Mouse (Mus musculus): Measurements from ENCODE around the gene Kctd18.

The Kctd18 gene

DNA sequence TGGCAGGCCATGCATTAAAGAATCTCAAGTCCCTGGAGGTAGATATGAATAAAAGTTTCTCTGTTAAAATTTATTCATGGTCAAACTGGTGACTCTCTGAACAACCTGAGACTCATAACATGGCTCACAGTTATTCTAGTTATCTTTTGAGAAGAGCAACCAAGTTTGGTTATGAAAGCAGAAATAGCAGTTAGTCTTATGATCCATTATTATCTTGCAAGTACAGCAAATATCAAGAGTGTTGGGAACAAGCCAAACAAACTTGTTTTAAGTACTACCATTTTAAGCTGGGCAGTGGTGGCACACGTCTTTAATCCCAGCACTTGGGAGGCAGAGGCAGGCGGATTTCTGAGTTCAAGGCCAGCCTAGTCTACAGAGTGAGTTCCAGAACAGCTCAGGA, 27.5 kb downstream of the Kctd18 start:
- DNase-seq (ENCODE audit: low read depth, low spot score), result no peak

DNA sequence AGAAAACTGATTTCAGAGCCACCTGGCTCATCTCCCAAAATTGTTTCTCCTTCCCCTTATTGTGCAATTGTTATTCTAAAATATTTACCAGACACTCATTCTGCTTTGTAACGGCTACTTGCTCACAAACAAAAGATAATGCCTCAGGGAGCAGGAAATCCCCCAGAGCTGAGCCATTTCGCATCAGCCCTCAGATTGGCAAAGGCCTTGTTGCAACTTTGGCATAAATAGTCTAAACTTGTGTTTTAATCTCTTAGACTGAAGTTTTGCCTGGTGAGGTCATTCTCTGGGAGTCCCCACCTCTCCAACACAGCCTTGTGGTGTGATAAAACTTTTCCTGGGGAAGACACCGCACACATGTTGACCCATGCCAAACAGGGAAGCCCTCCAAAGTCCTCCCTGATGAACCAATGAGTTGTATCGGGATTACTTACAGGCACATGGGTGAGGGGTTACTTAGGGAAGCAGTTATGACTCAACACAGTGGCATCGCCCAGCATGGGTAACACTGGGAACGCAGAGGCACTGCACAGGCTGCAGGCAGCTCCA, 29.6 kb downstream of the Kctd18 start:
- DNase-seq (ENCODE audit: low read depth, low spot score), result no peak

DNA sequence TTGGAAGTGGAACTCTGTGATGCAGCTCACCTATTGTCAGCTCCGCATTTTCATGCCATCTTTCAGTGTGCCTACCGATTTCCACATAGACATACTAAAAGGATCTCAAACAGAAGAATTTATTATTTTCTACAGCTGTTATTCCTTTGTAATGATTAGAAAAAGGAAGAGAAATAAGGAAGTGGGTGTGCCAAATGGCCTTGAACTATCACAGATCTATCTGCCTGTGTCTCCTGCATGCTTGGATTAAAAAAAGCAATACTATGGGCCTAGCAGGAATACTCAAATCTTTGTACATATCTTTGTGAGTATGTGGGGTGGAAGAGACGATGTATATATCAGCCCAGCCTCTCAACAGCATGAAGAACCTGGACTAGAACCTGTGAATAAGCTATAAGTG, 41.9 kb downstream of the Kctd18 start:
- no peak for DNase-seq (ENCODE audit: low read depth, low spot score)

DNA sequence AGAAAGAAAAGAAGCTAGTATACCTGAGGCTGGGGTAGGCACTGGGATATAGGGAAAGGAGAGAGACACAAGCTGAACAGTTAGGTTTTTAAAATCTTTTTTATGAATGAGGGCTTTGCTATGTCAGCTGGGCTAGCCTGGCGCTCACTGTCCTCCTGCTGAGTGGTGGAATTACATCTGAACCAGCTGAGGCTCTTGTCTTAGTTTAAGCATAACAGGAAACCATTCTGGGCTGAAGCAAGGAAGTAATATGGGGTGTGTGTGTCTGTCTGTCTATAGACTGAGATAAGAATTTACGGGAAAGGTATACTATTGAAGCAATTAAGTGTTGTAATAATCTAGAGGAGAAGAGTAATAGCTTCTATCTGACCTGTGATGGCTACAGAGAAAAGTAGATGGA, 47.2 kb downstream of the Kctd18 start:
- no peak for DNase-seq (ENCODE audit: low read depth, low spot score)

GRCm38 (mm10) chr1:57969327-57970271, 49.2 kb downstream of the Kctd18 start:
- DNase-seq (ENCODE audit: low read depth, low spot score), result peak; percentile 93

- no peak for DNase-seq (ENCODE audit: low read depth, low spot score)
Observed at GRCm38 (mm10) chr1:57955774-57956173, 63.0 kb downstream of the Kctd18 start.

DNA sequence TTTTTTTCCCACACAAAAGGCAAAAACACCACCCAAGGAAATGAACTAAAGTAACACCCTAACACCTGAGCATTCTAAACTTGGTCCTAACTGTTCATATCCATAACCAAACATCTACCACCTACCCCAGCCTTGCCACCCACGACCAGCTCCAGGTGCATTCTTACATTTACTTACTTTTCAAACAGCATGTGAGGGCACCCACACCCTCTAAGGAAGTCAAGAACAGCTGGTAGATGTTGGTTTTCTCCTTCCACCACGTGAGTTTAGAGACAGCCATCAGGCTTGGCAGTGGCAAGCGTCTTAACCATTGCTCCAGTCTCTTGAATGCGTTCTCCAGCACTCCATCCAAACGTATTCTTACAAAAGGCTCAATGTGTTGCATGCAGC, 64.4 kb downstream of the Kctd18 start:
- DNase-seq (ENCODE audit: low read depth, low spot score), result no peak

GRCm38 (mm10) chr1:57953586-57954375, 65.0 kb downstream of the Kctd18 start:
- DNase-seq (ENCODE audit: low read depth, low spot score), result no peak

GRCm38 (mm10) chr1:57952509-57952908, 66.2 kb downstream of the Kctd18 start:
- no peak for DNase-seq (ENCODE audit: low read depth, low spot score)

DNA sequence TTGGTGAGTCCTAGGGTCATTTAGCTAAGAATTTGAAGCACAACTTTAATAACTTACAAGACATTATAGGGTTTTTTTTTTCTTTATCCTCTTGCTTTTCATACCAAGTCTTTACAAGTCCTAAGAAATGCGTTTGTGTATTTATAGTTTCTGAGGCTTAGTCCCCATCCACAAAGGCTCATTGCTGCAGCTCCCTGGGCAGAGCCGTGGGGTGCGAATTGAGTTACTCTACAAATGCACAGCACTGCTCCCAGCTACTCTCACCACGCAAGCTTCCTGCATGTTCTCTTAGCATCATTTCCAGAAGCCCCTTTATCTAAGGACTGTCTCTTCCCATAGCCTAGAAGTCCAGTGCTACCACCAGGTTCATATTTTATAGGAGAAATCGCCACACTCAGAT, 69.0 kb downstream of the Kctd18 start:
- no peak for DNase-seq (ENCODE audit: low read depth, low spot score)

DNA sequence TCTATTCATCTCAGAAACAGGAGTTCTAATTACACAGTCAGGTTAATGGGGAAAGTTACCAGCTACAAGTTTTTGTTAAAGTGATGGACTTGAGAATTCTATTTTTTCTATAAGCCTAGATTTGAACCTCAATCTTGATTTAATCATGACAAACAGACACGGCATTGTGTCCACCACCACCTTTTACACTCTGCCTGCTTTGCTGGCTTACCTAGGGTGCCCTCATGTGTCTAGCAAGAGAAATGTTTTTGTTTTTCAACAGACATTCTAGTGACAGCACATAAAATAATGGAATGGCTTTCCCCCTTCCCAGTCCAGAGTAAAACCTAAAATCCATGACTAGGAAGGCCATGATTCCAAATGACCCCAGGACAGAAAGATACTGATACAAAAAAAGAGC, 69.6 kb downstream of the Kctd18 start:
- DNase-seq (ENCODE audit: low read depth, low spot score), result no peak

DNA sequence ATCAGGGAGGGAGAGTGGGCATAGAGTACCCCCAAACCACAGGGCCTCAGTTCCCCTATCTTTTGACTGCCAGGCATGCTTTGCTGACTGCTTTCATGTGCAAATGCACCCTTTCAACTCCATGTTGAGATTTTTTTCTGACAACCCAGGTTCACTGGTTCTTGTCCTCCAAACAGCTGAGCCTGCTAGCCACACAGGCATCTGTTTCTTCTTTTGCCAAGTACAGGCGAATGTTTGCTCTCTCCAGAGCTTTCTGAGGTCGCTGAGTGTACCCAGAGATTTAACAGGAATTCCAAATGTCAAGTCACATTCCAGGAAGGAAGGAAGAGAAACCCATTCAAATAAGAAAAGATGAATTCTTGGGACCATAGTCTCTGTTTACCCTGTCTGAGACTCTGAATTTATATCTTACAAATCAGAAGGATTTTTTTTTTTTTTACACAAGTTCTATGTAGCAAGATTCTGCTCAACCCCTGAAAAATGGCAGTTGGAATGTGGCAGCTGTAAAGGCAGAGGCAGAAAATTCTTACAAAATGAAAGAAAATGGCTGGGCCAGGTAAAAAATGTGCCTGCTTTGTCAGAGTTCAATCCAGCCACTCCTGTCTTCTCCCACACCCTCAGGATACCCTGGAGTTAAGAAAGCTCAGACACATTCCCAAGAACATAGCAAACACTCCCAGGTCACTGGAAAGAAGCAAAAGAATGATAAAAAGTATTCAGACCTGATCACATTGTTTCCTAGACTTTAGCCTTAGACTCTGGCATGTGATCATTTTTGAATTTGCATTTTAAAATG, 71.0 kb downstream of the Kctd18 start:
- no peak for DNase-seq (ENCODE audit: low read depth, low spot score)

GRCm38 (mm10) chr1:57942215-57942614, 76.5 kb downstream of the Kctd18 start:
- DNase-seq (ENCODE audit: low read depth, low spot score), result no peak

GRCm38 (mm10) chr1:57941734-57942133, 77.0 kb downstream of the Kctd18 start:
- no peak for DNase-seq (ENCODE audit: low read depth, low spot score)

- no peak for DNase-seq (ENCODE audit: low read depth, low spot score)
Observed at GRCm38 (mm10) chr1:57941095-57941494, 77.7 kb downstream of the Kctd18 start.

- no peak for DNase-seq (ENCODE audit: low read depth, low spot score)
Observed at GRCm38 (mm10) chr1:57940691-57941090, 78.1 kb downstream of the Kctd18 start.

GRCm38 (mm10) chr1:57934287-57934686, 84.5 kb downstream of the Kctd18 start:
- no peak for DNase-seq (ENCODE audit: low read depth, low spot score)

- no peak for DNase-seq (ENCODE audit: low read depth, low spot score)
Observed at GRCm38 (mm10) chr1:57918567-57918966, 100.2 kb downstream of the Kctd18 start.

- no peak for DNase-seq (ENCODE audit: low read depth, low spot score)
Observed at GRCm38 (mm10) chr1:57917342-57917741, 101.4 kb downstream of the Kctd18 start.

- DNase-seq (ENCODE audit: low read depth, low spot score), result no peak
Observed at GRCm38 (mm10) chr1:57911561-57911960, 107.2 kb downstream of the Kctd18 start.

DNA sequence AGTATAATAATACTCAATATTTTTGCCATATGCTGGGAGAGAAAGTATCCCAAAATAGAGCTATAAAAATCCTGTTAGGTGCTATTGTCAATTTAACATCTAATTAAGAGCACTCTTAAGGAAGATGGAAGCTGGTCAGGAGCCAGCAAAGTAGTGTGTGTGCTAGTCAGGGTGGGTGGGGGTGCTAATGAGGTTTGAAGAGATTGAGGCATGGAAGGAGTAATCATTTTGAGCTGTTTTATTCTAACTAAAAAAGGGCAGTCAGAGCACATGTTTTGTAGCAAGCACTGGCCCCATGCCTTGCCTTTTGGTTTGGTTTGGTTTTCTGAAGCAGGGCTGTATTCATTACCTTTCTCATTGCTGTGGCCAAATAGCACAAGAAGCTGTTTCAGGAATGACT, 112.4 kb downstream of the Kctd18 start:
- DNase-seq (ENCODE audit: low read depth, low spot score), result no peak

GRCm38 (mm10) chr1:57905912-57906311, 112.8 kb downstream of the Kctd18 start:
- no peak for DNase-seq (ENCODE audit: low read depth, low spot score)
